Mouse (Mus musculus) neural tube, embryonic 10.5 days (tissue): ENCODE data around the gene Acrv1.
"Not testable (repeated sequence)": the region's sequence is repeated elsewhere in the genome, so short reads cannot be mapped to it uniquely, and the experiment has no call there.

ENCODE experiments used
- DNase-seq: peaks from one replicate; pipeline ENCODE4 v3.0.0-alpha.2; 2017; ENCODE audit warnings: low spot score; ENCODE audit errors: extremely low spot score

The Acrv1 gene

DNA sequence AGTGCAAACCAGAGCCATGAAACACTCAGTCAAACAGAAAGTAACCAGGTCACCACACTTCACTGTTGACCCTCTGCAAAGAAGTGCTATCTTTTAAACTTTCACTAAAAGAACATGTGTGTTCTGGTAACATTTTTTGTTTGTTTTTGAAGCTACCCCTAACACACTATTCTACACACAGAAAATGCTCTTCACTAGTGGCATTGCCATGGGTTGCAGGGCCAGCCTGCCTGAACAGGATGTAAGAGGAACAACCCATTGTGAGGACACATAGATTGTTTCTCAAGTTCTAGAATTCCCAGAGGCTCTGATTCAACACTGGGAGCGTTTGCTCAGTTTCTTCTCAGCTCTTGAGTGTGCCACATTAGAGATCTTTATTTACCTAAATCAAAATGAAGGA lies at the start of gene Acrv1:
TSS of gene Acrv1 (plus strand) at position 301 of the 400 bp plus-strand sequence.
- DNase-seq, result no peak

DNA sequence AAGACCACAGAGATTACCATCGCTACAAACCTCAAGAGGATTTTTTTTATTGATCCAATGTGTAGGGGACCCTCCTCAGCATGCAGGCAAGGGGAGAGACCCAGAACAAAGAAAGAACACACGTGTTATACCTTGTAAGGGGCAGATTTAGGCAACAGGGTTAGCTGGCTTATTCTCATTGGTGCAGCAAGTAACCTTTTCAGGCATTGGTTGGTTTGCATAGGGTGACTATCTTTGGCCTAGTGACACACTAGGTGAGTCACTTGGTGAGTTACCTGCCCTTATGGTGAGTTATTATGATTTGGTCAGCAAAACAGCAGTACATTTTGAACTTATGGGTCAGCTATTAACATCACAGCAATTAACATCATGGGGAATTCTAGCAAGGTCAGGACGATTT lies 49.7 kb upstream of the Acrv1 start, which contains the start of gene A630095E13Rik:
TSS of gene A630095E13Rik (minus strand) at position 101 of the 400 bp plus-strand sequence.
- DNase-seq, result not testable (repeated sequence)

GRCm38 (mm10) chr9:36681424-36681823 lies 11.6 kb upstream of the Acrv1 start:
- DNase-seq, result no peak

GRCm38 (mm10) chr9:36687329-36687728 lies 5.7 kb upstream of the Acrv1 start:
- DNase-seq, result no peak

GRCm38 (mm10) chr9:36694276-36694675 lies 1.3 kb downstream of the Acrv1 start:
- no peak for DNase-seq

DNA sequence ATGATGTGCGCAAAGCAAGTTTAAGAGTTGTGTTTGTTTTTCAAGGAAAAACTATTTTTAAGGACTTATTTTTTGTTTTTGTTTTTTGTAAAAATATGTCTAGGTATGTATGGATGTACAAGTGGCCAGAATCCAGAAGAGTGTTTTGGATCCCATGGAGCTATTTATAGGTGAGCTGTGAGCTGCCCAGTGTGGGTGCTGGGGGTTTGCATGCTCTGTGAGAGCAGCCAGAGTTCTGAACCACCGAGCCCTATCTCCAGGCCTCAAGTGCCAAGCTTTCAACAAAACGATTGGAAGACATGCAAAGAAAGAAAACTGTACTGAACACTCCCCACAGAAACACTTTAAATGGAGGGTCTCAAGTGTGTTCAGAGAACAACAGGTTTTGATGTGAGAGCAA lies 12.9 kb downstream of the Acrv1 start:
- no peak for DNase-seq

- DNase-seq, result no peak
These were observed 14.3 kb downstream of the Acrv1 start for GRCm38 (mm10) chr9:36707304-36707703.

GRCm38 (mm10) chr9:36716624-36717023 lies 23.6 kb downstream of the Acrv1 start:
- DNase-seq, result no peak

DNA sequence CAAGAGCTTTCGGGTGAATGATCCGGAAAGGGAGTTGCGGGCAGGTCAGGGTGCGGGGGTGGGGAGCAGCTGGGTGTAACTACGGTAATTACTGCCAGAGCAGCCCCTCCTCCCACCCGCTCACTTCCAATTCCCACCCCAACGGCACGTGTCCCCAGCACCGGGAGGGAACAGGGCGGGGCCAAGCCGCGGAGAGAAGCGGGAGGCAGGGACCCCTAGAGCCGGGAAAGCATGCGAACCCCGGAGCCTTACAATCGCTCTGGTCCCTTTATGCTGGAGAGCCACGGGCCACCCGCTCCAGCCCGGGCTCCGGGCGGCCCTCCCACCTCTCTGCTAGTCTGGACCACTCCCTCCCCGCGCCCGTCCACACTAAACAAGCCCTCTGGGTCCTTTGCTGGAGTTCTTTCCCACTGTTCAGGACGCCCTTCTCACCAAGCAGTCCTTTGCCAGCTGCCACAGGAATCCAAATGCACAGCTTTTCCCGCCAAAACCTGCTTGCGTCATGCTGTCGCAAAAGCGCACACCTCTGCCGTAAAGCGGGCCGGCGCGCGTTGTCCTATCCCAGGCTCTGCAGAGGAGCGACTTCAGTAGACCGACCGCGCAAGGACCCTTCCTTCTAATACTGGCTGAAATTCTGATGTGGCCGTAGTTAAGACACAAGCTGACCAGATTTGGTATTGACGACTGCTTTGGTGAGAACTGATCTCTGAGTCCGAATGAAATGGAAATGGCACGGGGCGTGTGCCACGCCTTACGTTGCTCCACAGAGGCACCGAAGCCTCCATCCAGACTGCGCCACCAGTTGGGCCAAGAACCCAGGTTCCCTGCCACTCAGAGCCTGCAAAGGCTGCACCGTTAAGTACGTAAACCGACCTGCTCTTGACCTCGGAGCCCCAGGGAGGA lies 33.4 kb downstream of the Acrv1 start:
- DNase-seq, result peak; percentile 98

DNA sequence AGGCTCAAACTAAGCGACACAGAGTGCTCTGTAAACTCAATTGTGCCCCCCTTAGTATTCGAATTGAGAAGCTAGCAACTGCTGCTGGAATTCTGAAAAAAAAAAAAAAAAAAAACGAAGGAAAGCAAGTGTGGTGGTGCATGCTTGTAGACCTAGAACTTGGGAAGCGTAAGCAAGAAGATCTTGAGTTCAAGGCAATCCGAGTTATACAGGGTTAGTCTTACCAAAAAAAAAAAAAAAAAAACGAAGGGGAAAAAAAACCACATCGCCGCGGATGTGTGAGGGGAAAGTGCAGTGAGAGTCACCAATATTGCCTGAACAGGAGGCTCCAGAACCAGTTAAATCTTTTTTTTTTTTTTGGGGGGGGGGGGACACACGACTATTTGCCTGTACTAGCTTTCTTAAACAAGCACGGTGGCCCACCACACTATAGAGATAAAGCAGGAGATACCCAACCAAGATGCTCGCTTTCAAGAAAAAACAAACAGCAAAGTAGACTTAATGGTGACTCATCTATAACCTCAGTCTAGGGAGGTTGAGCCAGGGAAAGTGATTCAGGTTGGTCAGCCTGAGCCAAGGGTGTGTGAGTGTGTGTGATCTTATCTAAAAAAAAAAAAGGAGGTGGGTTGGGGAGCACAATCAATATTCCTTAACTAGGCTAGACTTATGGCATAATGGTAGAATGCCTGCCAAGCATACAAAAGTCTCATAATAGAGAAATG lies 34.2 kb downstream of the Acrv1 start, which contains the start of gene Chek1:
TSS of gene Chek1 (minus strand) at position 32 of the 722 bp plus-strand sequence.
- no peak for DNase-seq
